Mouse (Mus musculus) kidney, postnatal 0 days (tissue): ENCODE data around the gene Igfals. TPM values are rescaled to one million over a fixed set of nuclear protein-coding genes. Genes with fewer than 3 reads are reported as not detected.

Experiments used
- ATAC-seq: fragments of 200-750 bp; cut with Nextera tagmentation; replicated peaks from 2 replicates; pipeline ENCODE4 v1.8.0; 2017; ENCODE audit warnings: low read depth, moderate number of reproducible peaks, moderate TSS enrichment, moderate library complexity; ENCODE audit not compliant: low FRiP score
- DNase-seq: peaks from one replicate; pipeline ENCODE4 v3.0.0-alpha.2; 2016; ENCODE audit warnings: low spot score
- H3K27ac ChIP-seq: fragments of 300-500 bp; sonication (generic); 2 replicates; pipeline ENCODE4 v1.5.1; 2014; ENCODE audit warnings: mild to moderate bottlenecking
- H3K27me3 ChIP-seq: fragments of 300-500 bp; sonication (generic); 2 replicates; pipeline ENCODE4 v1.6.1; 2014; ENCODE audit warnings: low read length, mixed read lengths; ENCODE audit not compliant: insufficient read depth
- H3K36me3 ChIP-seq: fragments of 300-500 bp; sonication (generic); 2 replicates; pipeline ENCODE4 v1.6.1; 2014; ENCODE audit warnings: low read length, mixed read lengths; ENCODE audit not compliant: insufficient read depth
- H3K4me1 ChIP-seq: fragments of 300-500 bp; sonication (generic); replicated peaks from 2 replicates; pipeline ENCODE4 v1.6.1; 2014; ENCODE audit warnings: antibody characterized with exemption, low read length, mixed read lengths; ENCODE audit not compliant: insufficient read depth
- H3K4me2 ChIP-seq: fragments of 300-500 bp; sonication (generic); 2 replicates; pipeline ENCODE4 v1.6.1; 2014; ENCODE audit warnings: mild to moderate bottlenecking, low read length, moderate library complexity, mixed read lengths
- H3K4me3 ChIP-seq: fragments of 300-500 bp; sonication (generic); replicated peaks from 2 replicates; pipeline ENCODE4 v1.5.1; 2014; ENCODE audit warnings: low read depth, low read length
- H3K9ac ChIP-seq: fragments of 300-500 bp; sonication (generic); 2 replicates; pipeline ENCODE4 v1.6.1; 2014; ENCODE audit warnings: low read depth, low read length
- H3K9me3 ChIP-seq: fragments of 300-500 bp; sonication (generic); replicated peaks from 2 replicates; pipeline ENCODE4 v1.6.1; 2016; ENCODE audit warnings: low read length, inconsistent platforms, mixed read lengths
- CTCF ChIP-seq: IDR thresholded peaks from 2 replicates; pipeline ENCODE4 v1.5.1; 2016; ENCODE audit warnings: antibody characterized with exemption, low read depth, mild to moderate bottlenecking, moderate library complexity
- WGBS: fragments of 180-500 bp; shearing (Covaris S2); extraction: QIAGEN DNeasy Blood & Tissue Kit; methylation state at CpG from one replicate; pipeline ENCODE4 v1.1.7; 2014; 5-methylcytosine and 5-hydroxymethylcytosine counted together
- polyA plus RNA-seq: library from polyadenylated mRNA; unstranded; fragments of >200 nt; fragmentation: Nextera tagmentation; extraction: Ambion mirVana; gene quantifications from 2 replicates; pipeline ENCODE4 v1.2.1, GENCODE M21; 2015

Gene Igfals
- polyA plus RNA-seq, 1 experiment from 2014 or later: 8.2 TPM

DNA sequence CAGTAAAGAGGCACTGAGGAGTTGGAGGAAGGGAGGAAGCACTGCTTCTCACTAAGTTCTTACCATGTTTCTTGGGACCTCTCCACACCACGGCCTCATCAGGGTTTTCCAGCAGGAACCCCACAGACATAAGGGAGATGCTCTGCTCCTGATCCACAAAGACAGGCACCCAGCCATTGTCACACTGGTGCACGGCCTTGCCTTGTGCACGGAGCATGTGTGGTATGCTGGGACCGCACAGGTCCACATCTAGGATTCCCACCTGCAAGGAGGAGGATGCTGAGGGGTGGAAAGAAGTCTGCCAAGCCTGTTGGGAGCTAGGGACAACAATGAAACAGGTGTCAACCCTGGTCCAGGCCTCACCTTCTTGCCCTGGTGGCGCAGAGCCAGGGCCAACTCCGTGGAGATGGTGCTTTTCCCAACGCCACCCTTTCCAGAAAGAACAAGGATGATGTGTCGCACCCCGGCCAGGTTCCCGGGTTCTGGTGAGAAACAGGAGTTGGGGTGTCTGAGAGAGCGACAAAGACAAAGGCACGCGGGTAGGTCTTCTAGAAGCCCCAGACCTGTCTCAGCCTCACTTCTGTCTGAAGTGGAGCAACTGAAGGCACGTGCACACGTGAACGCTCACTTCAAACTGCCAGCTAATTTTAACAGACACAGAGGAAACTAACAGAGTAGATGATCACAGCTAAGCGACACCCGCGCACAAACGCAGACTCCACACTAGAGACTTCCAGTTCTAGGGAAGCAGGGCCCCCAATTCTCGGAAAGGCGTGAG lies 19.7 kb downstream of the Igfals start:
- Histone ChIP-seq H3K4me1 (peaks cover 9% of the 10 kb centered on the region), H3K9ac (peak overlapping the region; percentile 73), H3K27ac (no peak overlapping the region; the same call in 1 of the 2 replicates), H3K4me3 (peak overlapping the region; percentile 87), H3K36me3 (peaks cover 13% of the 10 kb centered on the region; the same call in 1 of the 2 replicates), H3K27me3 (no peaks in the 10 kb centered on the region), H3K9me3 (no peaks in the 10 kb centered on the region), H3K4me2 (peak overlapping the region; percentile 82)
- no peak for ATAC-seq
- no peak for TF ChIP-seq CTCF
- no peak for DNase-seq
- 28% methylated on average over 22 of the region's 22 CpGs for WGBS

DNA sequence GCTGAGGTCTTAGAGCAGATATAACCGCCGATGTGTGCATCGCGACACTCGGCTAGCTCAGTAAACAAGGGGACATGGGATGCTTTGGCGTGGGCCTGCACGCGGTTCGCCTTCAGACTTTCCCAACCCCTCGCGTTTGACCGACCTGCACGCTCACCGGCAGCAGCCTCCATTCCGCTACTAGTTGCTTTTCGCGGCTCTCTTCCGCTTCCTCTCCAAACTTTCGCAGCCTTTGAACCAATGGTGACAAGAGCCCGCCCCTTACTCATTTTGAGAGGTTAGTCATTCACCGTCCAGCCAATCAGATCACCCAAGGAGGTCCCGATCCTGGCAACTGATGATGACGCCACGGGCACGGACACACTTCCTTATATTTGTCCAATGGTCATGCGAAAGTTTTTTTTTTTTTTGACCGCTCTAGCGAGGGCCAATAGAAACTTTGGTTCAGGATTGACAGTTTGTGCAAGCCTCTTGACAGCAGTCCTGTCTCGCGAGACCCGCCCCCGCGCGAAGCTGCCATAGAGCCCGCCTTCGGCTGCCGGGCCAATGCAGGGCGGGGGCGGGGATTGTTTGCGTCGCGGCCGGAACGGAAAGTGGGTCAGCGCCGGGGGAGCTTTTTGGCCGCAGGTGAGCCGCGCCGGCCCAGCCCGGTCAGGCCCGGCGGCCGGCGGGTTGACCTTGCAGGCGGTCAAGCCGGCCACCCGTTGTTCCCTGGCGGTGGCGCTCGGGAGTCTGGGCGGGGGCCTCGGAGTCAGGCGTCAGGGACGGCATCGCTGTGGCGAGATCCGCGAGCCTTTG lies 20.5 kb downstream of the Igfals start, which contains the start of the genes Nubp2 and Spsb3:
Gene Nubp2 (minus strand): TSS at position 216 of the 798 bp plus-strand sequence.
Gene Spsb3 (plus strand): TSS at position 510 of the 798 bp plus-strand sequence.
- Histone ChIP-seq H3K9ac (peak within 1 kb of the TSS; percentile 77), H3K27ac (peak within 1 kb of the TSS; percentile 80), H3K4me1 (peaks cover 9% of the 10 kb centered on the region), H3K4me3 (peak within 1 kb of the TSS; percentile 87), H3K4me2 (peak within 1 kb of the TSS; percentile 82), H3K27me3 (no peaks in the 10 kb centered on the region), H3K36me3 (peaks cover 20% of the 10 kb centered on the region; the same call in 1 of the 2 replicates), H3K9me3 (no peaks in the 10 kb centered on the region)
- DNase-seq (peak; percentile 100), ATAC-seq (peak; percentile 94)
- under 1% methylated on average over 69 of the region's 69 CpGs for WGBS
- no peak; the same call in 1 of the 2 replicates for TF ChIP-seq CTCF

DNA sequence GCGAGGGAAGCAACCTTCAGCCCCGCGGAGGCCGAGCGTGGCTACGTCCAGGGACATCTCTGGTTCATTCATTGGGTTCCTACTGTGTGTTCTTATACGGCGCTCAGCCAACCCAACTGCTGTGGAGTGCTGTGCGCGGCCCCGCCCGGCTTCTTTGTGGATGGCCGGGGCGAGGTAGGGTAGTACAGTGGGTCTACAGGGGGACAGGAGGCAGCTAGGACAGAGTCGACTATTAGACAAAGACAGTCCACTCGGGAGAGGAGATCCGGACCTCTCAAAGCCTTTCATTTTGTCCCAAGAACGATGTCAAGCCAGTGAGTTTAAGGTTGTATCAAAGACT lies 21.1 kb downstream of the Igfals start:
- 1% methylated on average over 18 of the region's 18 CpGs for WGBS
- Histone ChIP-seq H3K27ac (peak overlapping the region; percentile 80), H3K9ac (peak overlapping the region; percentile 77), H3K4me2 (peak overlapping the region; percentile 76), H3K36me3 (peaks cover 23% of the 10 kb centered on the region), H3K9me3 (no peaks in the 10 kb centered on the region), H3K4me3 (peak overlapping the region; percentile 76), H3K4me1 (peaks cover 7% of the 10 kb centered on the region), H3K27me3 (no peaks in the 10 kb centered on the region)
- ATAC-seq (peak; percentile 23), DNase-seq (no peak)
- TF ChIP-seq CTCF: no peak

DNA sequence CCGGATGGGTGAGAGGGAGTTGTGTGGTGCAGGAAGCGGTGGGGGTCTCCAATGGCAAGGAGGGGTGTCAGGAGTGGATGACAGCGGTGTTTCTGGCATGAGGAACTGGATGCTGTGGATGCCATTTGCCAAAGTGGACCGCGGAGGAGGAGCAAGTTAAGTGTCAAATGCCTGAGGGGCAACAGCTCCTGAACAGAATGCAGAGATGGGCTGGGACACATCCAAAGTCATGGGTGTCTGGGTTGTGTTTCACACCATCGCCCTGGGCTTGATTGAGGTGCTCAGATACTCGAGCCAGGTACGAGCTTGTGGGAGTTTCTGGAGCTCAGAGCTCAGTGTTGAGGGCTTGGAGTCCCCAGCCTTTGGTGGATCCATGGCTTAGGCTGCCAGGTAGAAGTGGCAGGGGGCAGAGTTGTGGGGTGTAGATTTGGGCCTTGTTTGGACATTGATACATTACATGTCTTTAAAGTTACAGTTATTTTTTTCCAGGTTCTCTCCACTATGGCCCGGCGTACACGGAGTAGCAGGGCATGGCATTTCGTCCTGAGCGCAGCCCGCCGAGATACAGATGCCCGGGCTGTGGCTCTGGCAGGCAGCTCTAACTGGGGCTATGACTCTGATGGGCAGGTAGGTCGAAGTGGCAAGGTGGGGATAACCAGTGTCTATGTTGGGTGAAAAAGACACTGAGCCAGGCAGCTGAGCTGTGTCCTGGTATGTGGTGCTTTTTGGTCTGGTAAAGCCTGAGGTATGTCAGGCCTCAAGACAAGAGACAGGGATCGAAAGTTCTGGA lies 21.7 kb downstream of the Igfals start:
- no peaks in the 10 kb centered on the region for H3K9me3 ChIP-seq
- WGBS: 56% methylated on average over 18 of the region's 18 CpGs

DNA sequence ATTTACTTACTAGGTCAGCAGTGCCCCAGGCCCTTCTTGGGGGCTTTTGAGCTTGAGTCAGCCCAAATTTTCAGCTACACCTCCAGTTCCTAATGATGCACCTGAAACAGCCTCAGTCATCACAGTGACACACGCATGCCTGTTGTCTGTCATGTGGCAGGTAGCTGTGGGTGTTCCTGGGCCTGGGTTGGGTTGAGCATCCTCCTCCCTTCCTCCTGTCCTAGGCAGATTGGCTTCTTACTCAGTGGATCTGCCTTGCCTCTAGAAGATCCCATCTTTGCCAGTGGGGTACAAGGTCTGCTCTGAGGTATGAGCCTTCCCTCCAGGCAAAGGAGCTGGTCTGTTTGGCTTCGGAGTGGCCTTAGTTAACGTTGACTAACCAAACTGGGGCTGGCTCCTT lies 23.1 kb downstream of the Igfals start:
- no peak overlapping the region for H3K27ac ChIP-seq
- peaks cover 35% of the 10 kb centered on the region for H3K36me3 ChIP-seq
- no peak overlapping the region for H3K4me2 ChIP-seq
- H3K9ac ChIP-seq: no peak overlapping the region
- peaks cover 6% of the 10 kb centered on the region for H3K4me1 ChIP-seq
- H3K27me3 ChIP-seq: no peaks in the 10 kb centered on the region
- no peak overlapping the region for H3K4me3 ChIP-seq
- no peak for DNase-seq
- H3K9me3 ChIP-seq: no peaks in the 10 kb centered on the region
- no peak for TF ChIP-seq CTCF
- ATAC-seq: no peak
- 85% methylated on average over 3 of the region's 3 CpGs for WGBS

More for the DNA sequence above, 21.7 kb downstream of the Igfals start:
- Histone ChIP-seq H3K4me1 (peaks cover 6% of the 10 kb centered on the region), H3K4me2 (peak overlapping the region; percentile 76), H3K27me3 (no peaks in the 10 kb centered on the region), H3K4me3 (peak overlapping the region; percentile 76), H3K36me3 (peaks cover 26% of the 10 kb centered on the region), H3K9ac (peak overlapping the region; percentile 77), H3K27ac (peak overlapping the region; percentile 80)
- no peak for TF ChIP-seq CTCF
- DNase-seq (peak; percentile 13), ATAC-seq (no peak)
